Mouse (Mus musculus) limb, embryonic 11.5 days (tissue): ENCODE data around the gene Ptma. TPM values are rescaled to one million over a fixed set of nuclear protein-coding genes. Genes with fewer than 3 reads are reported as not detected.
"Not testable (repeated sequence)": the region's sequence is repeated elsewhere in the genome, so short reads cannot be mapped to it uniquely, and the experiment has no call there.

Experiments used
- ATAC-seq: fragments of 200-750 bp; cut with Nextera tagmentation; 2 replicates; pipeline ENCODE4 v1.8.0; 2017; ENCODE audit warnings: low read depth; ENCODE audit not compliant: insufficient number of reproducible peaks, low FRiP score, low TSS enrichment
- DNase-seq: peaks from one replicate; pipeline ENCODE4 v3.0.0-alpha.2; 2015; ENCODE audit warnings: low spot score
- H3K27ac ChIP-seq: fragments of 300-500 bp; sonication (generic); replicated peaks from 2 replicates; pipeline ENCODE4 v1.5.1; 2014; ENCODE audit warnings: low read depth, mild to moderate bottlenecking, low read length
- H3K27me3 ChIP-seq: fragments of 300-500 bp; sonication (generic); 2 replicates; pipeline ENCODE4 v1.6.1; 2014; ENCODE audit warnings: mild to moderate bottlenecking, low read length, mixed read lengths; ENCODE audit not compliant: control insufficient read depth, insufficient read depth
- H3K36me3 ChIP-seq: fragments of 300-500 bp; sonication (generic); 2 replicates; pipeline ENCODE4 v1.6.1; 2014; ENCODE audit warnings: mild to moderate bottlenecking, low read length, moderate library complexity, mixed read lengths; ENCODE audit not compliant: control insufficient read depth, insufficient read depth
- H3K4me1 ChIP-seq: fragments of 300-500 bp; sonication (generic); 2 replicates; pipeline ENCODE4 v1.6.1; 2014; ENCODE audit warnings: low read length, mixed read lengths; ENCODE audit not compliant: control insufficient read depth, insufficient read depth
- H3K4me2 ChIP-seq: fragments of 300-500 bp; sonication (generic); 2 replicates; pipeline ENCODE4 v1.6.1; 2014; ENCODE audit warnings: low read depth, mild to moderate bottlenecking, moderate library complexity; ENCODE audit not compliant: severe bottlenecking
- H3K4me3 ChIP-seq: fragments of 300-500 bp; sonication (generic); 2 replicates; pipeline ENCODE4 v1.5.1; 2014; ENCODE audit warnings: low read depth, low read length
- H3K9ac ChIP-seq: fragments of 300-500 bp; sonication (generic); 2 replicates; pipeline ENCODE4 v1.6.1; 2014; ENCODE audit warnings: mild to moderate bottlenecking, low read length
- H3K9me3 ChIP-seq: fragments of 300-500 bp; sonication (generic); 2 replicates; pipeline ENCODE4 v1.6.1; 2016; ENCODE audit warnings: low read length; ENCODE audit not compliant: control insufficient read depth
- WGBS: fragments of 180-500 bp; shearing (Covaris S2); extraction: QIAGEN DNeasy Blood & Tissue Kit; methylation state at CpG from one replicate; pipeline ENCODE4 v1.1.7; 2014; 5-methylcytosine and 5-hydroxymethylcytosine counted together
- polyA plus RNA-seq: library from polyadenylated mRNA; unstranded; fragments of >200 nt; fragmentation: Nextera tagmentation; extraction: Ambion mirVana; gene quantifications from 2 replicates; pipeline ENCODE4 v1.2.1, GENCODE M21; 2014

The Ptma gene
- polyA plus RNA-seq, 1 experiment from 2014 or later, result 4,506 TPM

DNA sequence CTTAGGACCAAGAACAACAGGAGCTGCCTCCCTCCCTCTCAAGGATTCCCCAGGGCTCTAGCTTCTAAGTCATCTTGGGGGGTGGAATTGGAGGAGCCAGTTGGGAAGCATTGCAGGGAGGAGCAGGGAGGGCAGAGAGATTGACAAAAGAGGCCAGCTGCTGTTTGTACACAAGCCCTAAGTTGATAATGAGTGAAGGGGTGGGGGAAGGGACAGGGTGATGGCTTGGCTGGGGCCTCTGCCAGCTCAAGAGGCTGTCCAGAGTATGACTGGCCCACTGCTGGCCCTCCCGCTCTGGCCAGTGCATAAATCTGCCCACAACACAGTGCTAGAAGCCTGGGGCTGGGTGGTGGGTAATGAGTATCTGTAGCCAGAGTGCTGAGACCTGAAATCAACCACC is 21.1 kb upstream of the Ptma start:
- 33% methylated on average over 1 of the region's 1 CpGs for WGBS
- Histone ChIP-seq H3K9me3 (no peaks in the 10 kb centered on the region), H3K4me2 (no peak overlapping the region), H3K36me3 (no peaks in the 10 kb centered on the region), H3K27ac (peak overlapping the region; percentile 100), H3K4me3 (peak overlapping the region; percentile 0; the same call in 1 of the 2 replicates), H3K9ac (peak overlapping the region; percentile 91), H3K4me1 (peaks cover 44% of the 10 kb centered on the region), H3K27me3 (no peaks in the 10 kb centered on the region)
- ATAC-seq (no peak), DNase-seq (no peak)

DNA sequence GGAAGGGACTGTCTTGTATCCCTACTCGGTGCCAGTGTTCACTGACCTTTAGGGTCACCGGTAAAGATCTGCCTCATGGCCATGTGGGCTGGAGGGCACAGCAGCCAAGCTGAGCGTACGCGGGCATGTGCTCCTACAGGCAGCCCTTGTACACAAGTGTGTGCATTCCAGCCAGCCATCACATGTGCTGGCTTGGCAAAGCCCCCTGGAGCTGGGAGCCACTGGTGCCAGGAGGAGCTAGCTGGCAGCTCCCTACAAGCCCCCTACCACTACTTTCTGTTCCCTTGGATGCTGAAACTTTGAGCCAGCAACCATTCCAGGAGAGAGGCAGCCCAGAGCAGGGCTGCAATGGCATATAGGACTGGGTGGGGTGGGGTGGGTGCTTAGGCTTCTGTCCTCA is 20.1 kb upstream of the Ptma start:
- no peak overlapping the region for H3K4me2 ChIP-seq
- DNase-seq (no peak), ATAC-seq (no peak)
- no peaks in the 10 kb centered on the region for H3K9me3 ChIP-seq
- no peaks in the 10 kb centered on the region for H3K36me3 ChIP-seq
- H3K27me3 ChIP-seq, result no peaks in the 10 kb centered on the region
- no peak overlapping the region for H3K9ac ChIP-seq
- H3K27ac ChIP-seq, result no peak overlapping the region
- H3K4me1 ChIP-seq, result peaks cover 43% of the 10 kb centered on the region
- WGBS, result 89% methylated on average over 5 of the region's 5 CpGs
- H3K4me3 ChIP-seq, result 0 out of 2 replicates have a peak overlapping the region, but pooled peaks have one; percentile 5

DNA sequence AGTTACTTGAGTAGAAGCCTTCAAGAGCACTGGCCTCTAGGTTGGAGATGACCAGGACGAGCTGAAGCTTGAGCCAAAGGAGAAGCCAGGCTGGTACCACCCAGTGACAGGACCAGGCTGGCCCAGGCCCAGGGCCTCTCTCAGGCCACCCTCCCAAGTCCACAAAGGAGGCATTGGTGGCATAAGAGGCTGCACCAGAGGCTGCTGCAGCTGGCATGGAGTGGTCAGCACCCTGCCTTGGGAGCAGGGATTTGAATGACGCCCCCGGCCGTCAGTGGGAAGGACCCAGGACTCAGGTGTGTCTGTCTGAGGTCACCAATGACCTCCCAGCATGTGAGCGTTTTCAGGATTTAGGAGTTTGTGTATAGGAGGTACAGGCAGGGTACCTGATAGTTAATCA is 18.7 kb upstream of the Ptma start:
- H3K4me1 ChIP-seq, result peaks cover 39% of the 10 kb centered on the region
- no peak overlapping the region for H3K4me3 ChIP-seq
- H3K27me3 ChIP-seq, result no peaks in the 10 kb centered on the region
- no peak overlapping the region for H3K27ac ChIP-seq
- H3K9ac ChIP-seq, result no peak overlapping the region
- H3K36me3 ChIP-seq, result no peaks in the 10 kb centered on the region
- no peak overlapping the region for H3K4me2 ChIP-seq
- DNase-seq (no peak), ATAC-seq (no peak)
- 86% methylated on average over 5 of the region's 5 CpGs for WGBS
- H3K9me3 ChIP-seq, result no peaks in the 10 kb centered on the region

DNA sequence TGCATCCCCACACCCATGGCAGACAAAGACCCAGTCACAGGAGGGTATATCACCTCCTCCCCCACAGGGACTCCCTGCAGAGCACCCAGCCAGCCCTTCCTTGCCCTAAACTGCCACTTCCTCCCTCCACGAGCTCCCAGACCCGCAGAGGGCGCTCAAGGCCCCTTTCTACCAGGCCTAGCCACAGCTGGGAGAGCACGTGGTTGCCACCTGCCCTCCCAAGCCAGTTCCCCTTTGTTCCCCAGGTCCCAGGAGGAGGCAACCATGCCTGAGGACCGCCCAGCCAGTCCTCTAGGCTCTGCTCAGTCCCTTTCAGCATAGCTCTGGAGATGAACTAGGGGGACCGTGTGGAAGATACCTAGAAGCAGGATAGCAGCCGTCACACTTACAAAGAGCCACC is 17.1 kb upstream of the Ptma start:
- DNase-seq (peak; percentile 97), ATAC-seq (peak; percentile 69)
- H3K27me3 ChIP-seq, result no peaks in the 10 kb centered on the region
- no peaks in the 10 kb centered on the region for H3K36me3 ChIP-seq
- H3K9ac ChIP-seq, result peak overlapping the region; percentile 47
- WGBS, result 5% methylated on average over 7 of the region's 7 CpGs
- no peak overlapping the region for H3K4me2 ChIP-seq
- no peak overlapping the region for H3K4me3 ChIP-seq
- H3K9me3 ChIP-seq, result no peaks in the 10 kb centered on the region
- peaks cover 32% of the 10 kb centered on the region for H3K4me1 ChIP-seq
- peak overlapping the region; percentile 65 for H3K27ac ChIP-seq

DNA sequence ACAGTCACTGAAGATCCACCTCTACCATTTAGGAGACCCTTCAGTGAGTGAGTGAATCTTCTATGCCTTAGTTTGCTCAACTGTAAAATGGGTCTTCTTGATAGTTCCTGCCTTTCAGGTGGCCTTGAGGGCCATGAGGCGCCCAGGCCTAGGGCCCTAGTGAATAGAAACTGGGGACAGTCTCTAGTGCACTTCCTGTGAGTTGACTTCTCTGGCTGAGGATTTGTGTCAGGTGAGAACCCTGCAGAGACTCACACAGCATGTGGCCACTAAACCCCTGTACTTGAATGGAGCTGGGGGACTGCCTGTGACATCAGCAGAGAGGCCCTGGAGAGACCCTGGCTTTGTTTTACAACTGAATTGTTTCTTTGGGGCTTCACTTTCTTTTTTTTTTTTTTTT is 16.3 kb upstream of the Ptma start:
- no peaks in the 10 kb centered on the region for H3K36me3 ChIP-seq
- H3K9ac ChIP-seq, result no peak overlapping the region
- peaks cover 25% of the 10 kb centered on the region for H3K4me1 ChIP-seq
- ATAC-seq, result no peak
- 84% methylated on average over 1 of the region's 1 CpGs for WGBS
- H3K4me2 ChIP-seq, result no peak overlapping the region
- H3K27ac ChIP-seq, result no peak overlapping the region
- no peak overlapping the region for H3K4me3 ChIP-seq
- H3K9me3 ChIP-seq, result no peaks in the 10 kb centered on the region
- H3K27me3 ChIP-seq, result no peaks in the 10 kb centered on the region
- DNase-seq, result no peak

DNA sequence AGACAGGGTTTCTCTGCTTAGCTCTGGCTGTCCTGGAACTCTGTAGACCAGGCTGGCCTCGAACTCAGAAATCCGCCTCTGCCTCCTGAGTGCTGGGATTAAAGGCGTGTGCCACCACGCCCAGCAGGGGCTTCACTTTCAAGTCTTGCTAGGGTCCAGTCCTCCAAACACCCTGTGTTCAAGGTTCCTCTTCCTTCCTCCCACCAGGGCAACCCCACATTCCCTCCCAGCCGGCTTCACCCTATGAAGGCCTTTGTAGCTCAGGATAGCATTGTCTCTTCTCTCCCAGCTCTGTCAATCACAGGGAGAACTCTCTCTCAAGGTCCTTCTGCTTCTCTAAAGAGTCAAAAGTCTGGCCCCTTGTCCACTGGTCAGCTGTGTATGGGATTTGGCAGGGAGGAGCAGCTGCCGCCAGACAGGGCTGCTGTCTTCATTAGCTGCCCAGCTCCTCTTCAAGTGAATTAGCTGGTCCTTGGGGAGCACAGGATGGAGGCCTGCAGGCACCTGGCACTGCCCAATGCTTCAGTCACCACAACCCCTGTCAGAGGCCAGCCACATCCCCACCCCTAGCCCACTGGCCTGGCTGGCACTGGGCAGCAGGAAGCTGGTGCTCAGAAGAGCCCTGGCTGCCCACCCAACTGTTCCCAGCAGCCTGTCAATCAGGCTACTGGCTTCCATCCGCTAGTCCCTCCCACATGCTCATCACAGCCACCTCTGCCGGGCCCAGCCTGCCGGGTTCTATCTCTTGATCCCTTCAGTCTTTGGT is 15.7 kb upstream of the Ptma start:
- H3K4me3 ChIP-seq, result no peak overlapping the region
- peaks cover 21% of the 10 kb centered on the region for H3K4me1 ChIP-seq
- ATAC-seq, result no peak
- H3K9me3 ChIP-seq, result no peaks in the 10 kb centered on the region
- H3K27me3 ChIP-seq, result no peaks in the 10 kb centered on the region
- H3K9ac ChIP-seq, result no peak overlapping the region
- H3K27ac ChIP-seq, result no peak overlapping the region
- no peak for DNase-seq
- H3K36me3 ChIP-seq, result no peaks in the 10 kb centered on the region
- no peak overlapping the region for H3K4me2 ChIP-seq
- WGBS, result 67% methylated on average over 9 of the region's 9 CpGs

DNA sequence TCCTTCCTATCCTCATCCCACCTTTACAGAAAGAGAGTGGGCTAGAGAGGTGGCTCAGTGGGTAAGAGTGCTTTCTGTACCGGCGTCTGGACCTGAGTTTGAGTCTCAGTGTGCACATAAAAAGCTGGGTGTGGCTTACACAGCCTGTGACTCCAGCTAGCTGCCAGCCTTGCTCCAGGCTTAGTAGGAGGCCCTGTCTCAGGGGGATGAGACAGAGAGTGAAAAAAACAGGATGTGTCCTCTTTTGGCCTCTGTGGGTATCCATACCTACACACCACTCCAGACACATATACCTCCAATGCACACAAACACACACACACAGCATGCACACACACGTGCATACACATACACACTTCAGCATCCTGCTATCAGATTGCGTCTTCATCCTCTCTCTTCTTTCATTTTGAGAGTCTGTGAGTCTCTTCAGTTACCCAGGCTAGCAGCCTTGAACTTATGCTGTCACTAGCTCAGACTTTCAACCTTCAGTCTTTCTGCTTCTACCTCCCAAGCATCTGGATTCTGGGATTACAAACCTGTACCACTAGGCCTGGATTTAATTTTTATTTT is 14.3 kb upstream of the Ptma start:
- Histone ChIP-seq H3K36me3 (no peaks in the 10 kb centered on the region), H3K4me3 (no peak overlapping the region), H3K9ac (no peak overlapping the region), H3K4me1 (peaks cover 14% of the 10 kb centered on the region), H3K9me3 (no peaks in the 10 kb centered on the region), H3K27me3 (no peaks in the 10 kb centered on the region), H3K27ac (no peak overlapping the region), H3K4me2 (no peak overlapping the region)
- WGBS, result 78% methylated on average over 4 of the region's 4 CpGs
- ATAC-seq, result no peak
- no peak for DNase-seq

DNA sequence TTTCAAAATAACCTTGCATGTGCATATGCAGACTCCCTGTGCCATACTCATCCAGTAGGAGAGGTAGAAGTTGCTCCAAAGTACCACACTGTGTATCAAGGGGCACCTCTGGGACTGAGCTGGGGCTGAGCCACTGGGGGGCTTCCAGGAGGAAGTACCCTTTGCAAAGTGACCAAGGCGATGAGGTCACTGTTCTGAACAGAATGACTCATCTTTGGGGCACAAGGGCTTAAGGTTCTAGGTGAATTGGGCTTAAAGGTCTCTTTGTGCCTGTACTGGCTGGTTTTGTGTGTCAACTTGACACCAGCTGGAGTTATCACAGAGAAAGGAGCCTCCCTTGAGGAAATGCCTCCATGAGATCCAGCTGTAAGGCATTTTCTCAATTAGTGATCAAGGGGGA is 13.5 kb upstream of the Ptma start:
- H3K9ac ChIP-seq, H3K27me3 ChIP-seq, H3K9me3 ChIP-seq, H3K4me2 ChIP-seq, H3K27ac ChIP-seq, ATAC-seq, DNase-seq, H3K4me3 ChIP-seq, H3K36me3 ChIP-seq: not testable (repeated sequence)
- WGBS, result 77% methylated on average over 1 of the region's 1 CpGs
- peaks cover 14% of the 10 kb centered on the region for H3K4me1 ChIP-seq
